Mouse (Mus musculus): Measurements from ENCODE around the gene Eif2b5. TPM values are rescaled to one million over a fixed set of nuclear protein-coding genes. Genes with fewer than 3 reads are reported as not detected.
A peak's percentile ranks its signal among the peaks of the same experiment; 100 is the strongest.

Gene Eif2b5
- polyA plus RNA-seq, 1 experiment from 2014 or later, result 46.9 TPM

- H3K9me3 ChIP-seq (ENCODE audit: low read length), result no peaks in the 10 kb centered on the region
- 17% methylated on average over 25 of the region's 25 CpGs for WGBS
- H3K36me3 ChIP-seq (ENCODE audit: insufficient read depth, low read length), result peaks cover 9% of the 10 kb centered on the region; the same call in 1 of the 2 replicates
- ATAC-seq, result peak; percentile 50
- DNase-seq (ENCODE audit: low spot score), result peak; percentile 94
- TF ChIP-seq EP300 (IDR thresholded peaks at IDR 0.05), result no peak
- peak; percentile 87 for TF ChIP-seq CTCF (IDR thresholded peaks at IDR 0.05)
- H3K4me3 ChIP-seq (ENCODE audit: low read depth, low read length), result peak overlapping the region; percentile 35
- peak overlapping the region; percentile 63 for H3K27ac ChIP-seq (ENCODE audit: low read length)
- no peaks in the 10 kb centered on the region for H3K27me3 ChIP-seq (replicated peaks; ENCODE audit: insufficient read depth, low read length)
- H3K4me2 ChIP-seq (replicated peaks; ENCODE audit: low read depth, low read length), result peak overlapping the region; percentile 67
- peak overlapping the region; percentile 39; the same call in 1 of the 2 replicates for H3K9ac ChIP-seq (replicated peaks; ENCODE audit: low read depth)
- H3K4me1 ChIP-seq (ENCODE audit: insufficient read depth, low read depth, low read length), result peaks cover 2% of the 10 kb centered on the region; the same call in 1 of the 2 replicates
These were observed 1.7 kb upstream of the Eif2b5 start for GRCm38 (mm10) chr16:20496671-20497600.

- Histone ChIP-seq H3K27me3 (replicated peaks; ENCODE audit: insufficient read depth, low read length) (no peaks in the 10 kb centered on the region), H3K4me2 (replicated peaks; ENCODE audit: low read depth, low read length) (peak overlapping the region; percentile 80), H3K4me1 (ENCODE audit: insufficient read depth, low read depth, low read length) (peaks cover 2% of the 10 kb centered on the region; the same call in 1 of the 2 replicates), H3K36me3 (ENCODE audit: insufficient read depth, low read length) (peaks cover 21% of the 10 kb centered on the region), H3K9me3 (ENCODE audit: low read length) (no peaks in the 10 kb centered on the region), H3K9ac (replicated peaks; ENCODE audit: low read depth) (0 out of 2 replicates have a peak overlapping the region, but pooled peaks have one; percentile 6), H3K4me3 (ENCODE audit: low read depth, low read length) (peak overlapping the region; percentile 78), H3K27ac (ENCODE audit: low read length) (peak overlapping the region; percentile 80)
- TF ChIP-seq CTCF (IDR thresholded peaks at IDR 0.05) (no peak), EP300 (IDR thresholded peaks at IDR 0.05) (0 out of 2 replicates have a peak, but pooled peaks have one; percentile 23)
- DNase-seq (ENCODE audit: low spot score) (no peak), ATAC-seq (peak; percentile 70)
- 11% methylated on average over 16 of the region's 16 CpGs for WGBS
These were observed 489 bp upstream of the Eif2b5 start for GRCm38 (mm10) chr16:20497980-20498676.

- DNase-seq (ENCODE audit: low spot score) (no peak), ATAC-seq (no peak)
- WGBS, result 76% methylated on average over 8 of the region's 8 CpGs
- H3K9ac ChIP-seq (replicated peaks; ENCODE audit: low read depth), result no peak overlapping the region
- no peak for TF ChIP-seq EP300 (IDR thresholded peaks at IDR 0.05)
- no peak overlapping the region for H3K27ac ChIP-seq (ENCODE audit: low read length)
- no peaks in the 10 kb centered on the region for H3K27me3 ChIP-seq (replicated peaks; ENCODE audit: insufficient read depth, low read length)
- H3K9me3 ChIP-seq (ENCODE audit: low read length), result no peaks in the 10 kb centered on the region
- no peak overlapping the region for H3K4me2 ChIP-seq (replicated peaks; ENCODE audit: low read depth, low read length)
- no peaks in the 10 kb centered on the region for H3K4me1 ChIP-seq (ENCODE audit: insufficient read depth, low read depth, low read length)
- peaks cover 73% of the 10 kb centered on the region for H3K36me3 ChIP-seq (ENCODE audit: insufficient read depth, low read length)
- H3K4me3 ChIP-seq (ENCODE audit: low read depth, low read length), result no peak overlapping the region
These were observed 7.4 kb downstream of the Eif2b5 start for GRCm38 (mm10) chr16:20506000-20506399.

GRCm38 (mm10) chr16:20509349-20509748 lies 10.7 kb downstream of the Eif2b5 start:
- H3K36me3 ChIP-seq (ENCODE audit: insufficient read depth, low read length), result peaks cover 50% of the 10 kb centered on the region
- DNase-seq (ENCODE audit: low spot score) (peak; percentile 72), ATAC-seq (peak; percentile 68)
- no peak for TF ChIP-seq EP300 (IDR thresholded peaks at IDR 0.05)
- peak; percentile 67 for TF ChIP-seq CTCF (IDR thresholded peaks at IDR 0.05)
- WGBS, result 71% methylated on average over 3 of the region's 3 CpGs
- H3K4me1 ChIP-seq (ENCODE audit: insufficient read depth, low read depth, low read length), result no peaks in the 10 kb centered on the region
- H3K4me2 ChIP-seq (replicated peaks; ENCODE audit: low read depth, low read length), result no peak overlapping the region
- H3K9me3 ChIP-seq (ENCODE audit: low read length), result no peaks in the 10 kb centered on the region
- H3K9ac ChIP-seq (replicated peaks; ENCODE audit: low read depth), result no peak overlapping the region
- H3K4me3 ChIP-seq (ENCODE audit: low read depth, low read length), result no peak overlapping the region
- H3K27ac ChIP-seq (ENCODE audit: low read length), result no peak overlapping the region
- H3K27me3 ChIP-seq (replicated peaks; ENCODE audit: insufficient read depth, low read length), result no peaks in the 10 kb centered on the region

- Histone ChIP-seq H3K36me3 (ENCODE audit: insufficient read depth, low read length) (peaks cover 43% of the 10 kb centered on the region), H3K4me3 (ENCODE audit: low read depth, low read length) (no peak overlapping the region), H3K4me2 (replicated peaks; ENCODE audit: low read depth, low read length) (no peak overlapping the region), H3K9me3 (ENCODE audit: low read length) (no peaks in the 10 kb centered on the region), H3K4me1 (ENCODE audit: insufficient read depth, low read depth, low read length) (no peaks in the 10 kb centered on the region), H3K27ac (ENCODE audit: low read length) (no peak overlapping the region), H3K9ac (replicated peaks; ENCODE audit: low read depth) (no peak overlapping the region), H3K27me3 (replicated peaks; ENCODE audit: insufficient read depth, low read length) (no peaks in the 10 kb centered on the region)
- TF ChIP-seq EP300 (IDR thresholded peaks at IDR 0.05), result no peak
- TF ChIP-seq CTCF (IDR thresholded peaks at IDR 0.05), result no peak
- no peak for DNase-seq (ENCODE audit: low spot score)
- 87% methylated on average over 7 of the region's 7 CpGs for WGBS
- no peak for ATAC-seq
These were observed 12.7 kb downstream of the Eif2b5 start for GRCm38 (mm10) chr16:20511277-20511847.

GRCm38 (mm10) chr16:20516032-20516431 lies 17.4 kb downstream of the Eif2b5 start:
- no peak for ATAC-seq
- H3K4me1 ChIP-seq (ENCODE audit: insufficient read depth, low read depth, low read length), result peaks cover 6% of the 10 kb centered on the region; the same call in 1 of the 2 replicates
- H3K4me2 ChIP-seq (replicated peaks; ENCODE audit: low read depth, low read length), result peak overlapping the region; percentile 86
- no peak for DNase-seq (ENCODE audit: low spot score)
- peak overlapping the region; percentile 97 for H3K4me3 ChIP-seq (ENCODE audit: low read depth, low read length)
- TF ChIP-seq CTCF (IDR thresholded peaks at IDR 0.05), result no peak
- TF ChIP-seq EP300 (IDR thresholded peaks at IDR 0.05), result no peak
- peak overlapping the region; percentile 93; the same call in 1 of the 2 replicates for H3K27ac ChIP-seq (ENCODE audit: low read length)
- no peaks in the 10 kb centered on the region for H3K9me3 ChIP-seq (ENCODE audit: low read length)
- peak overlapping the region; percentile 96 for H3K9ac ChIP-seq (replicated peaks; ENCODE audit: low read depth)
- no peaks in the 10 kb centered on the region for H3K27me3 ChIP-seq (replicated peaks; ENCODE audit: insufficient read depth, low read length)
- 0 out of 2 replicates have a peak, but pooled peaks cover 3% of the 10 kb centered on the region for H3K36me3 ChIP-seq (ENCODE audit: insufficient read depth, low read length)

All from lung, postnatal 0 days (tissue).